Mouse (Mus musculus) kidney, adult 2 months (tissue): ENCODE measurements around the gene Cox7a2.

ENCODE experiments used
- CTCF ChIP-seq: fragments of 200-500 bp; conservative IDR thresholded peaks from 2 replicates; pipeline ENCODE4 v1.5.1; 2011; ENCODE audit warnings: low read depth, mild to moderate bottlenecking, control low read depth, low read length, moderate library complexity, mixed read lengths; ENCODE audit not compliant: insufficient read depth, insufficient read length
- POLR2A ChIP-seq: fragments of 200-500 bp; IDR thresholded peaks from one replicate; pipeline ENCODE4 v1.6.1; 2011; ENCODE audit warnings: low read depth, low read length, control low read depth

DNA sequence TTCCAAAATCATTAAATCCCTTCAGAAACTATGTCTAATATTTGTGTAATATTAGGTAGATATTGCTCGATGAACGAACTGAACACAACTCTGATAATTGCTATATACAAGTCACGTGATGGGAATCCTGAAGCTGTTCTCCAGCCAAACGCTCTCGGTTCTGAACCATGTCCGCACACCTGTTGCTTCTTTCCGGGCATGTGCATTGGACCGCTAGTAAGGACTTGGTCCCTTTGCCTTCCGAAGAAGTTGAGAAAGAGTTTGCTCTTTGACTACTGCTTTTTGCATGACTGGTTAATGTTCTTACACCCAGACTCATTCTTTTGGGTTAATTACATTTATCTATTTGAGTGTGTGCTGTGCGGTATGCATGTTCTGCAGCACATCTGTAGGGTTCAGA is 45.7 kb upstream of the Cox7a2 start:
- TF ChIP-seq CTCF (no peak), POLR2A (no peak)
